Mouse (Mus musculus): Measurements from ENCODE around the gene Abhd12. TPM values are rescaled to one million over a fixed set of nuclear protein-coding genes. Genes with fewer than 3 reads are reported as not detected.

Abhd12 gene
- total RNA-seq, 2 experiments from 2014 or later = 18.1 to 29.8 TPM

- ATAC-seq (replicated peaks; ENCODE audit: low FRiP score, poor library complexity, severe bottlenecking) = no peak
These were observed 83.8 kb downstream of the Abhd12 start for GRCm38 (mm10) chr2:150820720-150821119.

DNA sequence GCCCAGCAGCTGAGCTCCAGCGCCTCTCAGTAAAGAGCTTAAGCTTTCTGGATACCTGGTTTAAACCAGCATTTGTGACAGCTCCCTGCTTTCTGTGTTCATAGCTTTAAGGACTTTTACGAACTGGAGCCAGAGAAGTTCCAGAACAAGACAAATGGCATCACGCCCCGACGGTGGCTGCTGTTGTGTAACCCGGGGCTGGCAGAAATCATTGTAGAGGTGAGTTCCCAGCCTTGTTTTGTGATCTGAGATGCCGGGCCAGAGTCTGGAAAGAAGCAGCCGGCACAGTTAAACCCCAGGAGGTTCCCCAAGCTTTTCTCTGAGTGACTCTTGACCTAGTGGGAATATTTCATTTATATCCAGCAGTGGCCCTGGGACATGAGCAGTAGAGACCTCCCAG is 85.8 kb downstream of the Abhd12 start:
- ATAC-seq (replicated peaks; ENCODE audit: low FRiP score, poor library complexity, severe bottlenecking) = no peak

GRCm38 (mm10) chr2:150816676-150817402 is 87.7 kb downstream of the Abhd12 start:
- no peak for ATAC-seq (replicated peaks; ENCODE audit: low FRiP score, poor library complexity, severe bottlenecking)

- ATAC-seq (replicated peaks; ENCODE audit: low FRiP score, poor library complexity, severe bottlenecking) = no peak
These were observed 91.7 kb downstream of the Abhd12 start for GRCm38 (mm10) chr2:150812816-150813215.

DNA sequence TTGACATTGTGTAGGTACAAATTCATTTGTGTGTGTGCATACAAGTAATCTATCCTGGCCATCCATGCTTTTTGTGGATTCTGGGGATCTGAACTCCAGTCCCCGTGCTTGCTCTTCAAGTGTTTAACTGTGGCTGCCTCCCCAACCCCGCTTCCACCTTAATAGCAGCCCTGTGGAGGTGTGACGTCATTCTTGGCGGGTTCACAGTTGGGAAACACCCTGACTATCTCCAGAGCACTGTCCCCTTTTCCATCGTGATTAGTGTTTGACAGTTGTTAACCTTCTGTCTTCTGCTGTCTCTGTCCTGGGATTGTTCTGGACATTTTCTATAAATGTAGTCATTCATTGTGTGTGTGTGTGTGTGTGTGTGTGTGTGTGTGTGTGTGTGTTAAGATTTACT is 93.9 kb downstream of the Abhd12 start:
- no peak for ATAC-seq (replicated peaks; ENCODE audit: low FRiP score, poor library complexity, severe bottlenecking)

GRCm38 (mm10) chr2:150808812-150809211 is 95.7 kb downstream of the Abhd12 start:
- ATAC-seq (replicated peaks; ENCODE audit: low FRiP score, poor library complexity, severe bottlenecking) = no peak

DNA sequence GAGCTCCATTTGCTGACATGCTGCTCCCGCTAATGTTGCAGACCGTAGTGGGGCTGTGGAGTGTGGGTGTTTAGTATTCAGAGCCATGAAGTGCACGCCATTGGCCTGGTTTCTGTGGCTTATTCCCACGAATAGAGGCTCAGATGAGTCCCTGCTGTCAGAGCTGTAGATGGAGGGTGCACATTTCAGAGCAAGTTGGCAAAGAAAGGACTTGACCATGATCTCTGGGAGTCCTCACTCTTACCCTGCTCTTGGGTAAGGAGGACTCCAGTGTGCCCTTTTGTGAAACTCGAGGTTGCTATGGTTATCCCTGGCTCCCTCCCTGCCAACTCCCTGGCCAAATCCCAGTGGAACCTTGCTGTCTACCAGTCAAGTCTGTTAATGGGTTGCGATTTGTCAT is 96.2 kb downstream of the Abhd12 start:
- ATAC-seq (replicated peaks; ENCODE audit: low FRiP score, poor library complexity, severe bottlenecking) = no peak

- no peak for ATAC-seq (replicated peaks; ENCODE audit: low FRiP score, poor library complexity, severe bottlenecking)
These were observed 101.5 kb downstream of the Abhd12 start for GRCm38 (mm10) chr2:150803035-150803434.

DNA sequence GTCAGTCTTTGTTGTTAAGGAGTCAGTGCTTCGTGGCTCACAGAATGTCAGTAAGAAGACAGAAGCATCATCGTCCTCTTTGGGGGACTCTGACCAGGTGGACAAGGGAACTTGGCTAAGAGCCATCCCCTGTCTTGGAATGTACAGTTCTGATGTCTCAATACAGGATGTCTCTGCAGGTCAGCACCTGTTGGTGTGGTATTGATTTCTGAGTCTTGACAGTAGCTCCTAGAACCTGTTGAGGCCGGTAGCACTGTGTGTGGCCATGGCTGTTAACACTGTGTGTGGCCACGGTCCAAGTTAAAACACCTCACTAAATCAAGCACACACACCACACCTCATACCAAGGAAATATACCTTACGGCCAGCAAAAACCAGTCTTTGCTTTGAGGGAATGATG is 103.9 kb downstream of the Abhd12 start:
- ATAC-seq (replicated peaks; ENCODE audit: low FRiP score, poor library complexity, severe bottlenecking) = no peak

DNA sequence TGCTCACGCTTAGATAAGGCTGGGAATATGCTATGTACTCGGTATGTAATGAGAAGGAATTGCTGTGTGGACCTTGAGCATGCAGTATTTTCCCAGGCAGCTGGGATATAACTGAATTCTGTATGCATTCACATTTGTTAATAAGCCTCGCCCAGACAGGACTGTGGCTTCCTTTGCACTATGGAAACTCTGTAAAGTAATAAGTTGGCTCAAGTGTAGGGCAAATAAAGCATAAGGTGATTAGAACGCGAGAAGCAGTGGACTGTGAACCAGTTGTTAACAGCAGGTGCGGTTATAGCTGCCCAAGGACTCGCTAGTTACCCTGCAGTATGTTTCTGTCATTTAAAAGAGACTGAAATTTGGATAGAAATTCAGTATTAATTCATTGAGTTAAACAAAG is 106.5 kb downstream of the Abhd12 start:
- no peak for ATAC-seq (replicated peaks; ENCODE audit: low FRiP score, poor library complexity, severe bottlenecking)

- no peak for ATAC-seq (replicated peaks; ENCODE audit: low FRiP score, poor library complexity, severe bottlenecking)
These were observed 111.2 kb downstream of the Abhd12 start for GRCm38 (mm10) chr2:150793320-150793719.

GRCm38 (mm10) chr2:150788768-150789550 is 115.6 kb downstream of the Abhd12 start:
- no peak for ATAC-seq (replicated peaks; ENCODE audit: low FRiP score, poor library complexity, severe bottlenecking)

GRCm38 (mm10) chr2:150787234-150787771 is 117.2 kb downstream of the Abhd12 start:
- ATAC-seq (replicated peaks; ENCODE audit: low FRiP score, poor library complexity, severe bottlenecking) = no peak

- peak; percentile 100 for ATAC-seq (replicated peaks; ENCODE audit: low FRiP score, poor library complexity, severe bottlenecking)
These were observed 118.0 kb downstream of the Abhd12 start, which contains the start of gene Pygb for GRCm38 (mm10) chr2:150786251-150787180. TSS of gene Pygb (plus strand) at chr2:150786735.

DNA sequence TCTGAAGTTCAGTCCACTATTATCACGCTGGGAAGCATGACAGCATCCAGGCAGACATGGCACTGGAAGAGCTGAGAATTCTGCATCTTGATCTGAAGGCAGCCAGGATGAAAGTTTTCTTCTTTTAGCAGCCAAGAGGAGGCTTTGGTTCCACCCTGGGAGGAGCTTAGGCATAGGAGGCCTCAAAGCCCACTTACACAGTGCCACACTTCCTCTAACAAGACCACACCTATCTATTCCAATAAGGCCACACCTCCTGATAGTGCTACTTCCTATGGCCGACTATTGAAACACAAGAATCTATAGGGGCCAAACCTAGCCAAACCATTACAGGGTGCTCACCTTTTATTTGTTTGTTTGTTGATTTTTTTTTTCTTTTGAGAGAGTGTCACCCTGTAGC is 121.7 kb downstream of the Abhd12 start:
- ATAC-seq (replicated peaks; ENCODE audit: low FRiP score, poor library complexity, severe bottlenecking) = no peak

Other genes with a start within 250 kb of the Abhd12 start
- gene Acss1, start 236.2 kb downstream of the Abhd12 start, total RNA-seq (2015; ENCODE audit: low replicate concordance) = 28.1 and 35.6 TPM in 2 replicates
- gene Acss1, start 236.2 kb downstream of the Abhd12 start, total RNA-seq (2017; ENCODE audit: low replicate concordance) = 34.8 and 43.3 TPM in 2 replicates
- gene Vsx1, start 215.4 kb downstream of the Abhd12 start, total RNA-seq (2015; ENCODE audit: low replicate concordance) = not detected in 2 replicates
- 0.51 TPM in 1 of 2 replicates, not detected in the other for gene Vsx1, start 215.4 kb downstream of the Abhd12 start, total RNA-seq (2017; ENCODE audit: low replicate concordance)
- gene Entpd6, start 155.7 kb downstream of the Abhd12 start, total RNA-seq (2015; ENCODE audit: low replicate concordance) = 1.1 and 1.7 TPM in 2 replicates
- gene Entpd6, start 155.7 kb downstream of the Abhd12 start, total RNA-seq (2017; ENCODE audit: low replicate concordance) = 1.7 TPM in 1 of 2 replicates, not detected in the other
- gene Pygb, start 118.0 kb downstream of the Abhd12 start, total RNA-seq (2015; ENCODE audit: low replicate concordance) = 2.1 and 3.6 TPM in 2 replicates
- gene Pygb, start 118.0 kb downstream of the Abhd12 start, total RNA-seq (2017; ENCODE audit: low replicate concordance) = 3.6 and 7.3 TPM in 2 replicates
- gene Gins1, start 659 bp upstream of the Abhd12 start, total RNA-seq (2015; ENCODE audit: low replicate concordance) = 29.8 and 64.2 TPM in 2 replicates
- gene Gins1, start 659 bp upstream of the Abhd12 start, total RNA-seq (2017; ENCODE audit: low replicate concordance) = 66.7 and 67.6 TPM in 2 replicates
- gene Ninl, start 134.6 kb upstream of the Abhd12 start, total RNA-seq (2015; ENCODE audit: low replicate concordance) = 19.8 and 28.5 TPM in 2 replicates
- gene Ninl, start 134.6 kb upstream of the Abhd12 start, total RNA-seq (2017; ENCODE audit: low replicate concordance) = 65.6 and 69.2 TPM in 2 replicates
- 51.6 and 59.8 TPM in 2 replicates for gene Nanp, start 134.7 kb upstream of the Abhd12 start, total RNA-seq (2015; ENCODE audit: low replicate concordance)
- 51.8 and 55.6 TPM in 2 replicates for gene Nanp, start 134.7 kb upstream of the Abhd12 start, total RNA-seq (2017; ENCODE audit: low replicate concordance)
- not detected in 2 replicates for gene Gm14151, start 187.6 kb upstream of the Abhd12 start, total RNA-seq (2015; ENCODE audit: low replicate concordance)
- not detected in 2 replicates for gene Gm14151, start 187.6 kb upstream of the Abhd12 start, total RNA-seq (2017; ENCODE audit: low replicate concordance)
- not detected in 2 replicates for gene Gm14147, start 193.5 kb upstream of the Abhd12 start, total RNA-seq (2015; ENCODE audit: low replicate concordance)
- gene Gm14147, start 193.5 kb upstream of the Abhd12 start, total RNA-seq (2017; ENCODE audit: low replicate concordance) = not detected in 2 replicates